ENCODE assay signal across 16 mouse cellular contexts in genomic region chr10:19490500-19490899, GRCm38 (mm10).
"Had no signal": no experiment of that assay in that cellular context is flagged by ENCODE, and none has a peak within 500 bp of the region (broad histone marks: within the 10 kb centered on the region; RNA-seq: fewer than 3 reads in every experiment).

No protein-coding gene starts in this region.

- DNase-seq: lung, adult 18-20 months; lung, embryonic 14.5 days; lung, postnatal 10 days; lung, postnatal 36 days; right cerebral cortex, postnatal 14 days; thymus, adult 2 months; thymus, postnatal 25 days; thymus, postnatal 4 days had no signal

- H3K4me2 ChIP-seq: lung, embryonic 14.5 days; midbrain, embryonic 11.5 days; midbrain, embryonic 13.5 days; midbrain, embryonic 15.5 days; neural tube, embryonic 12.5 days; stomach, embryonic 15.5 days had no signal

- H3K9me3 ChIP-seq: megakaryocyte, embryonic 14.5 days; midbrain, embryonic 13.5 days; midbrain, embryonic 15.5 days; neural tube, embryonic 12.5 days; stomach, embryonic 15.5 days had no signal

- H3K27ac ChIP-seq: macrophage; midbrain, embryonic 13.5 days; midbrain, embryonic 15.5 days; neural tube, embryonic 12.5 days; stomach, embryonic 15.5 days; stomach, postnatal 0 days had no signal

- H3K4me1 ChIP-seq: midbrain, embryonic 15.5 days; neural tube, embryonic 12.5 days had no signal

- H3K36me3 ChIP-seq: midbrain, embryonic 13.5 days; midbrain, embryonic 15.5 days; neural tube, embryonic 12.5 days; stomach, embryonic 15.5 days had no signal

- H3K27me3 ChIP-seq: stomach, embryonic 15.5 days had no signal

- ATAC-seq: midbrain, embryonic 13.5 days; midbrain, embryonic 15.5 days had no signal

- H3K9ac ChIP-seq: lung, embryonic 14.5 days; midbrain, embryonic 13.5 days; midbrain, embryonic 15.5 days; neural tube, embryonic 12.5 days; stomach, embryonic 15.5 days had no signal

- H3K4me3 ChIP-seq: megakaryocyte, embryonic 14.5 days; midbrain, embryonic 13.5 days; midbrain, embryonic 15.5 days; neural tube, embryonic 12.5 days; stomach, embryonic 15.5 days had no signal
